Mouse (Mus musculus): ENCODE results near the gene Zbtb2. TPM values are rescaled to one million over a fixed set of nuclear protein-coding genes. Genes with fewer than 3 reads are reported as not detected.

Zbtb2 gene
- polyA plus RNA-seq, 1 experiment = 9.9 TPM

DNA sequence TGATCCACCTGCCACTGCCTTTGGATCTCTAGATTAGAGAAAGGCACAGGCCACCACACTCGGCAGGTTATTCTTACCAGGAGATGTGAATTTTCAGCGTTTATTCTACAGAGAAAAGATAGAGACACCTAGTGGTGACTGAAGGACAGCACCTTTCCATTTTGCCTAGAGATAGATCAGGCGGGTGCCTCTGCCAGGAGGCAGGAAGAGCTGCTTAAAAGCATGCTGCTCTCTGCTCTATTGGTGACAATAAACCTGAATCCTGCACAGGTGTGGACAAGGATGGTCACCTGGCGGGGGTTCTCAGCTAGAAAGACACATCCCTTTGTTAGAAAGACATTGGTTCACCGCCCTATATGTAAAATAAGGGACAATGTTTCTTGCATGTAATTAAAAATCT is 15.9 kb downstream of the Zbtb2 start:
- Histone ChIP-seq H3K4me1 (ENCODE audit: control insufficient read depth, insufficient read depth, low read length) (no peaks in the 10 kb centered on the region; the same call in 1 of the 2 replicates), H3K4me3 (replicated peaks; ENCODE audit: extremely low read depth, low read depth, low read length) (no peak overlapping the region)
- no peak for DNase-seq
- no peak for TF ChIP-seq POLR2A (IDR thresholded peaks at IDR 0.05; ENCODE audit: borderline replicate concordance, extremely low read depth, low read depth, low read length)
- peak; percentile 44; the same call in 1 of the 2 replicates for TF ChIP-seq CTCF (IDR thresholded peaks at IDR 0.05; ENCODE audit: insufficient read depth, low read length)
- WGBS = 48% methylated on average over 5 of the region's 5 CpGs

DNA sequence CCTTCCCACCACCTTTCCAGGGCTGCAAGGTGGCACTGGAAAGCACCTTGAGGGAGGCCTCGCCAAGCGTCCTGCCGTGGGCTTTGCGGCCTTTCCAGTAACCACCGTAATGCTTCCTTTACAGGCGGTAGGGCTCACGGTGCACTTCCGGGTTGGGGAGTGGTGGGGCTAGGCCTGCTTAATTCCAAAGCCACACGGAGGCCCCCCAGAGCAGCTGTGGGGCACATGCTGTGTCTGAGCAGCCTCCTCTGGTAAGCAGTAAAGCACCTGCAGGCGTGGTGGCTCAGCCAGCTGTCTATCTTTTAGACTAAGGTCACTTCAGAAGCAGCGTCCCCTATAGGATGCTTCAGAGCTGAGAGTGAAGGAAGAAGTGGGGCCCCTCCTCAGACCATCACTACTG is 17.8 kb downstream of the Zbtb2 start:
- no peaks in the 10 kb centered on the region for H3K4me1 ChIP-seq (ENCODE audit: control insufficient read depth, insufficient read depth, low read length)
- no peak for TF ChIP-seq CTCF (IDR thresholded peaks at IDR 0.05; ENCODE audit: insufficient read depth, low read length)
- DNase-seq = no peak
- WGBS = 88% methylated on average over 11 of the region's 11 CpGs
- H3K4me3 ChIP-seq (replicated peaks; ENCODE audit: extremely low read depth, low read depth, low read length) = no peak overlapping the region

DNA sequence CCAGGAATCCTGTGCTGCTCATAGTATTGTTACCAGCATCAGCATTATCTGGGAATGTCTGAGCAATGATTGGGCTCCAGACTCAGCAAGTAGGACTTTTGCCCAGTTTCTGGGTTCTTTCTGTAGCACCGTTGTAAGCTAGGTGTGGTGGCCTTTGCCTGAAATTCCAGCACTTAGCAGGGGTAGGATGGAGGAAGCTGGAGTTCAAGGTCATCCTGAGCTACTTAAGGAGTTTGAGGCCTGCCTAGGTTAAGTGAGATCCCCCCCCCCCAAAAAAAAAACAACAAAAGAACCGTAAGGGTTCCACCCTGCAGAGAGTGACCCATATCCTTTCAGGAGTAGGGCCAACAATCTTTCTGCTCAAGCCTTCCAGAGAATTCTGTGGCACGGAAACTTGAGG is 23.3 kb downstream of the Zbtb2 start:
- no peak overlapping the region for H3K4me3 ChIP-seq (replicated peaks; ENCODE audit: extremely low read depth, low read depth, low read length)
- DNase-seq = no peak
- 49% methylated on average over 3 of the region's 3 CpGs for WGBS
- H3K4me1 ChIP-seq (ENCODE audit: control insufficient read depth, insufficient read depth, low read length) = no peaks in the 10 kb centered on the region
- TF ChIP-seq CTCF (IDR thresholded peaks at IDR 0.05; ENCODE audit: insufficient read depth, low read length) (no peak), POLR2A (IDR thresholded peaks at IDR 0.05; ENCODE audit: borderline replicate concordance, extremely low read depth, low read depth, low read length) (no peak)

DNA sequence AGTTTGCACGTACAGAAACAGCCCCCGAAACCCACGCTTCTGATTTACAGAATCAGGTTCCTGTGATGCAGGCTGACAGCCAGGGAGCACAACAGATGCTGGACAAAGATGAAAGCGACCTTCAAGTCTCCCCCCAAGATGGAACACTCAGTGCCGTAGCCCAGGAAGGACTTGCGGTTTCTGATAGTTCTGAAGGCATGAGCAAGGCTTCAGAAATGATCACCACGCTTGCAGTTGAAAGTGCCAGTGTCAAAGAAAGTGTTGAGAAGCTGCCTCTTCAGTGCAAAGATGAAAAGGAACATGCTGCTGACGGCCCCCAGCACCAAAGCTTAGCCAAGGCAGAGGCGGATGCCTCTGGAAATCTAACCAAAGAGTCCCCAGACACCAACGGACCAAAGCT is 30.5 kb downstream of the Zbtb2 start:
- 84% methylated on average over 10 of the region's 10 CpGs for WGBS
- DNase-seq = no peak
- no peaks in the 10 kb centered on the region for H3K4me1 ChIP-seq (ENCODE audit: control insufficient read depth, insufficient read depth, low read length)
- TF ChIP-seq CTCF (IDR thresholded peaks at IDR 0.05; ENCODE audit: insufficient read depth, low read length) = no peak
- TF ChIP-seq POLR2A (IDR thresholded peaks at IDR 0.05; ENCODE audit: borderline replicate concordance, extremely low read depth, low read depth, low read length) = no peak
- H3K4me3 ChIP-seq (replicated peaks; ENCODE audit: extremely low read depth, low read depth, low read length) = no peak overlapping the region

DNA sequence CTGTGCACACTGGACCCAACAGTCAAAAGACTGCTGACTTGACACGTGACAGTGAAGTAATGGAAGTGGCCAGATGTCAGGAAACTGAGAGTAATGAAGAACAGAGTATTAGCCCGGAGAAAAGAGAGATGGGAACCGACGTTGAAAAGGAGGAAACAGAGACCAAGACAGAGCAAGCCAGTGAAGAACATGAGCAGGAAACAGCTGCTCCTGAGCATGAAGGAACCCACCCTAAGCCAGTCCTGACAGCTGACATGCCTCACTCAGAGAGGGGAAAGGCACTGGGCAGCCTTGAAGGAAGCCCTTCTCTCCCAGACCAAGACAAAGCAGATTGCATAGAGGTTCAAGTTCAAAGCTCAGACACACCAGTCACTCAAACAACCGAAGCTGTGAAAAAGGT is 31.3 kb downstream of the Zbtb2 start:
- WGBS = 34% methylated on average over 5 of the region's 5 CpGs
- TF ChIP-seq CTCF (IDR thresholded peaks at IDR 0.05; ENCODE audit: insufficient read depth, low read length) (no peak), POLR2A (IDR thresholded peaks at IDR 0.05; ENCODE audit: borderline replicate concordance, extremely low read depth, low read depth, low read length) (no peak)
- no peaks in the 10 kb centered on the region for H3K4me1 ChIP-seq (ENCODE audit: control insufficient read depth, insufficient read depth, low read length)
- H3K4me3 ChIP-seq (replicated peaks; ENCODE audit: extremely low read depth, low read depth, low read length) = no peak overlapping the region
- DNase-seq = no peak

DNA sequence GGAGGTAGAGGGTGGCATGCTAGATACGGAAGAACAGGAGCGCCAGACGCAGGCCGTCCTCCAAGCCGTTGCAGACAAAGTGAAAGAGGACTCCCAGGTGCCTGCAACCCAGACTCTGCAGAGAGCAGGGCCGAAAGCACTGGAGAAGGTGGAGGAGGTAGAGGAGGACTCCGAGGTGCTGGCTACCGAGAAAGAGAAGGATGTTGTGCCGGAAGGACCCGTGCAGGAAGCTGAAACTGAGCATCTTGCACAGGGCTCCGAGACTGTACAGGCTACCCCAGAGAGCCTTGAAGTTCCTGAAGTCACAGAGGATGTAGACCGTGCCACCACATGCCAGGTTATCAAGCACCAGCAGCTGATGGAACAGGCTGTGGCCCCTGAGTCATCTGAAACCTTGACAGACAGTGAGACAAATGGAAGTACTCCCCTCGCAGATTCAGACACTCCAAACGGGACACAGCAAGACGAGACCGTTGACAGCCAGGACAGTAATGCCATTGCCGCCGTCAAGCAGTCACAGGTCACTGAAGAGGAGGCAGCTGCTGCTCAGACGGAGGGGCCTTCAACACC is 31.9 kb downstream of the Zbtb2 start:
- no peak for DNase-seq
- Histone ChIP-seq H3K4me1 (ENCODE audit: control insufficient read depth, insufficient read depth, low read length) (no peaks in the 10 kb centered on the region), H3K4me3 (replicated peaks; ENCODE audit: extremely low read depth, low read depth, low read length) (no peak overlapping the region)
- 73% methylated on average over 19 of the region's 19 CpGs for WGBS
- TF ChIP-seq CTCF (IDR thresholded peaks at IDR 0.05; ENCODE audit: insufficient read depth, low read length) (no peak), POLR2A (IDR thresholded peaks at IDR 0.05; ENCODE audit: borderline replicate concordance, extremely low read depth, low read depth, low read length) (no peak)

DNA sequence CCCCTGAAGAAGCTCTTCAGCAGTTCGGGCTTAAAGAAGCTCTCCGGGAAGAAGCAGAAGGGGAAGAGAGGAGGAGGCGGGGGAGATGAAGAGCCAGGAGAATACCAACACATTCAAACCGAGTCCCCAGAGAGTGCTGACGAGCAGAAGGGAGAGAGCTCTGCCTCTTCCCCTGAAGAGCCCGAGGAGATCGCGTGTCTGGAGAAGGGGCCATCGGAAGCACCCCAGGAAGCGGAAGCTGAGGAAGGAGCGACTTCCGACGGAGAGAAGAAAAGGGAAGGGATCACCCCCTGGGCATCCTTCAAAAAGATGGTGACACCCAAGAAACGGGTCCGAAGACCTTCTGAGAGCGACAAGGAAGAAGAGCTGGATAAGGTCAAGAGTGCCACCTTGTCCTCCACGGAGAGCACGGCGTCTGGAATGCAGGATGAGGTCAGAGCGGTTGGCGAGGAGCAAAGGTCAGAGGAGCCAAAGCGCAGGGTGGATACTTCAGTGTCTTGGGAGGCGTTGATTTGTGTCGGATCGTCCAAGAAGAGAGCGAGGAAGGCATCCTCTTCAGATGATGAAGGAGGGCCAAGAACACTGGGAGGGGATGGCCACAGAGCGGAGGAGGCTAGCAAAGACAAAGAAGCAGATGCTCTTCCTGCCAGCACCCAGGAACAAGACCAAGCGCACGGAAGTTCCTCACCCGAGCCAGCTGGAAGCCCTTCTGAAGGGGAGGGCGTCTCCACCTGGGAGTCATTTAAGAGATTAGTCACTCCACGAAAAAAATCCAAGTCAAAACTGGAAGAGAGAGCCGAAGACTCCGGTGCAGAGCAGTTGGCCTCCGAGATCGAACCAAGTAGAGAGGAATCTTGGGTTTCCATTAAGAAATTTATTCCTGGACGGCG is 33.3 kb downstream of the Zbtb2 start:
- DNase-seq = no peak
- no peaks in the 10 kb centered on the region for H3K4me1 ChIP-seq (ENCODE audit: control insufficient read depth, insufficient read depth, low read length)
- no peak overlapping the region for H3K4me3 ChIP-seq (replicated peaks; ENCODE audit: extremely low read depth, low read depth, low read length)
- 78% methylated on average over 38 of the region's 38 CpGs for WGBS
- TF ChIP-seq POLR2A (IDR thresholded peaks at IDR 0.05; ENCODE audit: borderline replicate concordance, extremely low read depth, low read depth, low read length) (no peak), CTCF (IDR thresholded peaks at IDR 0.05; ENCODE audit: insufficient read depth, low read length) (no peak)

DNA sequence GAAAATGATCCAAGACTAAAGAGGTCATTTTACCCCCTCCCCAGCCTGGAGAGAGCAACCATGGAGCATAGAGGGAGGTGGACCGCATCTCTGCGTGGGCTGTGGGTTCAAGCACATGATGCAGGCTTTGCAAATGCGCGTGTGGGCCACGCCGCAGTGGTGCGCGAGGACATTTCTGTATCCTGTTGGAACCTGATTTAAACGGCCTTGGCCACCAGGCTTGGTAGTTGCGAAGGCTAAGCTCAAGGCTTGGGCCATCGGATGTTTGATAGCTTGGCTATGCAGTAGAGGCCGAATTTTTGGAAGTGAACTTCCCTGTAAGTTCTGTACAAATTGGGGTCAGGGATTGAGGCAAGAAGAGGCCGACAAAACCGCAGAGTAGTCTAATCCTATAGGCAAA is 40.3 kb downstream of the Zbtb2 start:
- no peak overlapping the region for H3K4me3 ChIP-seq (replicated peaks; ENCODE audit: extremely low read depth, low read depth, low read length)
- no peak for TF ChIP-seq POLR2A (IDR thresholded peaks at IDR 0.05; ENCODE audit: borderline replicate concordance, extremely low read depth, low read depth, low read length)
- TF ChIP-seq CTCF (IDR thresholded peaks at IDR 0.05; ENCODE audit: insufficient read depth, low read length) = no peak
- peaks cover 3% of the 10 kb centered on the region; the same call in 1 of the 2 replicates for H3K4me1 ChIP-seq (ENCODE audit: control insufficient read depth, insufficient read depth, low read length)
- 95% methylated on average over 14 of the region's 14 CpGs for WGBS
- DNase-seq = no peak

DNA sequence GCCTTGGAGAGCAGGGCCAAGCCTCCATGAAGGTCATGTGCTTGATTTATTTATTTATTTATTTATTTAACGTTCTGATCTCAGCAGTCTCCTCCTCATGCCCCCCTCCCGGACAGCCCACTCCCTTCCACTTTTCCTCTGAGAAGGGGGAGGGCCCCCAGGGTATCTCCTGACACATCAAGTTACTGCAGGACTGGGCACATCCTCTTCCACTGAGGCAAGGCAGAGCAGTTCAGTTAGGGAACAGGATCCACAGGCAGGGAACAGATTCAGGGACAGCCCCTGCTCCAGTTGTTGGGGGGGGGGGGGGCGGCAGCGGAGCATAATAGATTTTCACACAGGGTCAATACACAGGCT is 40.8 kb downstream of the Zbtb2 start:
- TF ChIP-seq CTCF (IDR thresholded peaks at IDR 0.05; ENCODE audit: insufficient read depth, low read length) (no peak), POLR2A (IDR thresholded peaks at IDR 0.05; ENCODE audit: borderline replicate concordance, extremely low read depth, low read depth, low read length) (no peak)
- 59% methylated on average over 4 of the region's 4 CpGs for WGBS
- no peak overlapping the region for H3K4me3 ChIP-seq (replicated peaks; ENCODE audit: extremely low read depth, low read depth, low read length)
- peaks cover 3% of the 10 kb centered on the region; the same call in 1 of the 2 replicates for H3K4me1 ChIP-seq (ENCODE audit: control insufficient read depth, insufficient read depth, low read length)
- DNase-seq = no peak
